Mouse (Mus musculus): ENCODE data around the gene Ncf1. TPM values are rescaled to one million over a fixed set of nuclear protein-coding genes. Genes with fewer than 3 reads are reported as not detected.

Gene Ncf1
- polyA plus RNA-seq, 1 experiment from 2014 or later, result 1.7 TPM

Other genes with a start within 250 kb of the Ncf1 start
- 6.4 and 10.6 TPM in 2 replicates for gene Castor2, start 129.9 kb downstream of the Ncf1 start, polyA plus RNA-seq (2016; fragmentation: Nextera tagmentation; extraction: Ambion mirVana)
- gene Rcc1l, start 52.9 kb downstream of the Ncf1 start, polyA plus RNA-seq (2016; fragmentation: Nextera tagmentation; extraction: Ambion mirVana), result 44.5 and 48.3 TPM in 2 replicates
- gene Gtf2ird2, start 45.6 kb downstream of the Ncf1 start, polyA plus RNA-seq (2016; fragmentation: Nextera tagmentation; extraction: Ambion mirVana), result 5.3 and 7.3 TPM in 2 replicates
- gene Gtf2i, start 85.1 kb upstream of the Ncf1 start, polyA plus RNA-seq (2016; fragmentation: Nextera tagmentation; extraction: Ambion mirVana), result 180 and 204 TPM in 2 replicates
- 131 and 153 TPM in 2 replicates for gene Gtf2ird1, start 227.1 kb upstream of the Ncf1 start, polyA plus RNA-seq (2016; fragmentation: Nextera tagmentation; extraction: Ambion mirVana)

Measured in limb, embryonic 10.5 days (tissue).